Mouse (Mus musculus) layer of hippocampus, postnatal 25 days (tissue): ENCODE data around the gene Ogfod2. TPM values are rescaled to one million over a fixed set of nuclear protein-coding genes. Genes with fewer than 3 reads are reported as not detected.

Experiments
- DNase-seq, 2 experiments: peaks; one replicate each; pipeline ENCODE4 v3.0.0; 2022; ENCODE audit warnings: mixed read lengths in 2 of 2, low spot score in 1 of 2; ENCODE audit errors: extremely low spot score in 1 of 2
- total RNA-seq, 2 experiments: library from RNA; stranded (reverse); gene quantifications; 2 replicates each; pipeline ENCODE4 v1.2.3; 2021

Ogfod2 gene
- 10 to 100 TPM; 33.9 to 35.0 TPM for total RNA-seq

- DNase-seq = peak; percentile 92 to 94
Observed at GRCm38 (mm10) chr5:124111742-124112497, at the start of gene Ogfod2. Gene Ogfod2, plus strand, starts transcription at chr5:124112297.

GRCm38 (mm10) chr5:124069657-124070056 lies 42.4 kb upstream of the Ogfod2 start:
- DNase-seq = no peak

GRCm38 (mm10) chr5:124073682-124074081 lies 38.4 kb upstream of the Ogfod2 start:
- DNase-seq = no peak

DNA sequence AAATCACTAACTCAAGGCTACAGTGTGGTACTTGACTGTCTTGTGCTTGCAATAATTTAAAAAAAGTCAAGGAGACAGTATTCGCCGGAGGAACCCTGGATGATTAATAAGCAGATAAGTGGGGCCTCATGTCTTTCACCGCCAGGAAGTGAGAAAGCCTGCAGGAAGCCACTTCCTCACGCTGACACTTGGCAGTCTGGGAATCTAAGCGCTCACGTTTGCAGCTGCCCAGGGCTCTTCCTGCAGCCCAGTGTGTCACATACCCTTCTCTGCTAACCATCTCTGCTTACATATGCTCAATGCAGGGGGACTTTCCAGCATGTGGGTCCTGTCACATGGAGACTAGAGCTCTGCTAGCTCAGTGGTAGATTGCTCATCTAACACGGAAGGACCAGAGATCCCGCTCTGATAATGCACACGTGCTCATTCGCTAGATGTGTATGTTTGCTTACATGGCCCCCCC lies 37.2 kb upstream of the Ogfod2 start:
- DNase-seq = no peak

DNA sequence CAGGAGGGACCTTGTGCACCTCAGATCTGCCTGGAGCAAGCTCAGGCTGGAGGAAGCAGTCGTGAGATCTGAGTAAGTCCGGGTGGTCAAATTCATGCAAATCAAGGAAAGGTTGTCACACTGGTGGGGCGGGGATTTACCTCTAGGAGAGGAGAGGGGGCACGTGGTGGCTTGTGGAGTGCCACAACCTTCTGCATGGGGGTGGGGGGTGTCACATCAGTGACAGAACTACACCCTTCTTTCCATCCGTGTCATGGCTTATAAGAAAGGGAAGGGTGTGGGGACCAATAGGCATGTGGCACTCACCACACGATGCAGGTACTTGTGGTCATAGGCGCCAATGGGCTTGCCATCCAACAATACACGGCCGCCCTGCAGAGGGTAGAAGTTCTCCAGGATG lies 36.4 kb upstream of the Ogfod2 start:
- no peak for DNase-seq

GRCm38 (mm10) chr5:124076559-124076958 lies 35.5 kb upstream of the Ogfod2 start:
- no peak for DNase-seq

DNA sequence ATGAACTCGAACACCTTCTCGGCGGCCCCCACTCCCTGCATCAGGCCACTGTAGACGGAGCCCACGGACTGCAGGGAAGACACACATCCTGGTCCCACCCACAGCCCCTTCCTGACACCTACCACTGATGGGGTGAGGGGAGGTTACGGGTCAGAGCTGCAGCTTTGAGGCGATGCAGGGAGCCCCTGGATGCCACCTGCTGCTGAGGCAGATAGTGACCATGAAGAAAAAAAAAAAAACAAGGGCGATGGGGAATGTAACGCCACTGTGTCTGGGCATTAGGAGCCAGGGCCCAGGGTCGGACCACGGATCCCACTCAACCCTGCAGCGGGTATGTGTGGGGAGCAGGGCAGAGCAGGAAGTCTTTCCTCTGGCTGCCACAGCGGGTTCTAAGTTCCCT lies 34.9 kb upstream of the Ogfod2 start:
- no peak for DNase-seq

DNA sequence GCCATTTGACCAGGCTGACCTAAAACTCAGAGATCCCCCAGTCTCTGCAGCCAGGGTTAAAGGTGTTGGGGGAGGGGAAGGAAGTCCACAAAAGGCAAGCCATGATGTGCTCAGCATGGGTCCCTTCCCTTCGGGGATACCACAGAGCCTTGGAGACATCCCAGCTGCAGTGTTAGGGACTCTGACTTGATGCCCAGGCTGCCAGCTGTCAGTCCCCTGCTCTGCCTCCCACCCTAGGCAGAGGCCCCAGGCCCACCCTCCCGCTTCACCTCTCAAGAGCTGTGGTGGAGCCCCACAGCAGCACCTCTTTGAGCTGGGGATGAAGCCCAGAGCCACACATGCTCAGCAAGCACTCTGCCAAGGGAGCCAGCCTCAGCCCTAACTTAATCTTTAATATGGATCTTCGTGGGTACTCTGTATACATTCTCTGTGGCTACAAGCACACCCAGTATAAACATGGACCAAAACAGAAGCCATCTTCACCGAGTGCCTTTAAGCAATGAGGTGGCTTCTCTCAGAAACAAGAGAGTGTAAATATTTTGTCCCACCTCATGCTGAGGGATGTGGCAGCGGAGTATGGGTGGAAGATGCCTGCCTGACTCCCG lies 34.1 kb upstream of the Ogfod2 start:
- DNase-seq = no peak

DNA sequence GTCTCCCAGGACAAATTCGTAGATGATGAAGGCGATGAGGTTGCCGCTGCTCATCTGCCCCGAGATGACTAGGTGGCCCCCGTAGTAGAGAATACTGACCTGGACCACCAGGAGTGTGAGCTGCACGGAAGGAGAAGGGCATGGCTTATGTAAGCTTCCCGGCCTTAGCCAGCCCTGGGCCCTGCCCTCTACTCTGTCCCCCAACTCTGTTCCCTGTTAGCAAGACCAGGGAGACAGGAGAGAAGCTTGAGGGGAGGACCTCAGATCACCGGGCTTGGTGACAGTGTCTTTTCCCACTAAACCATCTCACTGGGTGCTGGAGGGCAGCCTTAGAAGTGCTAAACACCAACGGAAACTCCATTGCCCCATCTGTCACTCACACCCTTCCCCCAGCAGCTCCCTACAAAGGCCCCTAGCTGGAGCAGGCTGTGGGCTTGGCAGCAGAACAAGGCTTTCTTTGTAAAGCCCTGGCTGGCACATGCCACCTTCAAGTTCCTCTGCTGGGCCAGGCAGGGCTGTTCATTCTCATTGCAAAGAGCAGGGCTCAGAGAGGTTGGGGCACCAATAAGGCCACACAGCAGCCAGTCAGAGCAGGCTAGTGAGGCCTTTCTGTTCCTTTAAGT lies 33.2 kb upstream of the Ogfod2 start:
- peak; percentile 37 to 47 for DNase-seq

DNA sequence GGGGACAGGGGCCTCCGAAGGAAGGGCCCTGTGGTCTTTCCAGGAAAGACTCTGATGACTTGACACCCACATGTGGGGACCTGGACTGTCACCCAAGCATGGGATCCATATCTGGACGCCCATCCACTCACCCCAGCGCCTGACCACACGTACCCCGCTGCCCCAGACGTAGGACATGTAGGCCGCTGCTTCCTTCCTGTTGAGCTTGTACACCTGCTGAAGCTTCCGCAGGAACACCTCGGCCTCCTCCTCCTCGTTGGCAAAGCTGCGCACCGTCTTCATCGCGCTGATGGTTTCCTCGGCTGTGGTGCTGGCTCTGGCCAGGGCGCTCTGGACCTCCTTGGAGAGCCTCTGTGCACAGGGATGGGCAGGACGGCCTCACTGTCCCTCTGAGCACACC lies 32.2 kb upstream of the Ogfod2 start:
- DNase-seq = no peak

- no peak for DNase-seq
Observed at GRCm38 (mm10) chr5:124082447-124082846, 29.6 kb upstream of the Ogfod2 start.

DNA sequence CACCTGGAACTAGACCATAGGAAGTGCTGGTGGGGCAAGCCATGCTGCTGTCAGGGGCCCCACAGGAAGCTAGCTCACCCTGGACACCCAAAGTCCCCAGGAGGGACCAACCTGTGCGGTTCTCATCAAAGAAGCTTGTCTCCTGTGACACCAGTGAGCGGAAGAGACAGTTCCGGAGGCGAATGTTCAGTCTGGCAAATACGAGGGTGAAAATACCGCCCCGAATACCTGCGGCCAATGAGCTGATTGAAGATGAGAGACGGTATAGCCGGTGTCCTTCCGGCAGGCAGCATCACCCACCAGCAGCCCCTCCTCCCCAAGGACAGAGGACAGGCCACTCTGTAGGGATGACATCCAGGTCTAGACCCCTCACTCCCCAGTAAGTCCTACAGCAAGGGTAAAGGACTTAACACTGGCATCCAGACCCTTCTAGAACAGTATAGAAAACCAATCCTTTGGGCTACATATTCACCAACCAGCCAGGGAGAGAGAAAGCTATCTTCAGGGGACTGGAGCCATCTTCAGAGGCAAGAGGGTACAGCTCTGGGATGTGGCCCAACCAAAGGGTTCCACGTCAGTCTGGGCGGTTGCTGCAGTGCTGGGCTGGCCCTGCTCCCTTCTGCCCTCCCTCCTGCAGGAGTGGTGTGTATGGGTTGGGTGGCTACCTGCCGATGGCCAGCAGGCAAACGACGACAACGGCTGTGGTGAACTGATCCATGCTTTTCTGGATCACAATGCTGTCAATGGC lies 29.0 kb upstream of the Ogfod2 start:
- DNase-seq = no peak

DNA sequence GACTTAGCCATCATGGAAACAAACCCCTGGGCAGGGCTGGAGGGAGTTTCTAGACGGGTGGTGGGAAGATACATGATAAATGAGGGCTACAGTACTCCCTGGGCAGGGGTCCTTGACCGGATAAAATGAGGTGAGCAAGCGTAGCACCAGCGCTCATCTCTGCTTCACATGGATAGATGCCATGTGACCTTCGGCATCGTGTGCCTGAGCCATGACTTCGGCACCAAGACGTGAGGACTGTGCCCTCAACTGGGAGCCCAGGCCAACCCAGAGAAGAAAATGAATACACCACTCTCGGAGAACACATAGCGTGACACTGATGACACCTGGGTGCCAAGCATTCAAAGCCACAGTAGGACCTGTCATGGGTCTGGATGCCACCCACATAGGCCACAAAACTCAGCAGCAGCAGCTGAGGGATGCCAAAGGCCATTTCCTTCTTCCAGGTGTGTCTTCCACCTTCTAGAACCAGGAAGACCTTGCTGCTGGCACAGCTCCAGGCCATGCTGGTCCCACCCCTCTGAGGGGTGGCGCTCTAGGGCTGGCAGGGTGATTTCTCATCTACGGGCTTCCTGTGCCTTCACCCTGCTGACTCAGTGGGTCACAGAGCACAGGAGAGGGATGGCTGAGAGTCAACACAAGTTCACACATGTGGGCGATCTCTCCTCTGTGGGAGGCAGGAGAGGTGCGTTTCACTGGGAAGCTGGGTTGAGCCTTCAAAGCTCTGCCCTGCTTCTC lies 28.1 kb upstream of the Ogfod2 start:
- no peak for DNase-seq

DNA sequence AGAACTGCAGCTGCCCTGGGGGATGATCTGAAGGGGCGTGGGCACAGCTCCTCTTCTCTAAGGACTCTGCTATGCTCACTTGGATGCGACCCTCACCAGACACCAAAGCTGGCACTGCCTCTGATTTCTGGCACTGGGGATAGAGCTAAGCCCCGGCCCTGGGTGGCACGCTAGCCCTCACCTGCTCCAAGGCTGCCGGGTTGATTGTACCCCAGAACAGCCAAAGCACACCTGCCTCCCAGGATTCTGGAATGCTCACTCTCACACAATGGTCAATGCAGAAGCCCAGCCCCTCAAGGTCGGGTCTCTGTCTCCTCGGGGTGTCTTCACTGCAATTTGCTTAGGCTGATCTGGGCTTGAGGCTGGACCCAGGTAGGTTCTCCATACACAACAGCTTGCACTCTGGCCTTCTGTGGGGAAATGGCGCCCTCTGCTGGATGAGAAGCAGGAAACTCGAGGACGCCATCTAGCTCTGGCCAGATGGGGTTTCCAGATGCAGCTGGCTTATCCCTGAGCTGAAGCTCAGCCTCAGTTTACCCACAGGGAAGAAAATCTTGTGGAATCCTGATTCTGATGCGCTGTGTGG lies 27.4 kb upstream of the Ogfod2 start:
- peak; percentile 77 to 95 for DNase-seq

GRCm38 (mm10) chr5:124085513-124085912 lies 26.6 kb upstream of the Ogfod2 start:
- no peak for DNase-seq

DNA sequence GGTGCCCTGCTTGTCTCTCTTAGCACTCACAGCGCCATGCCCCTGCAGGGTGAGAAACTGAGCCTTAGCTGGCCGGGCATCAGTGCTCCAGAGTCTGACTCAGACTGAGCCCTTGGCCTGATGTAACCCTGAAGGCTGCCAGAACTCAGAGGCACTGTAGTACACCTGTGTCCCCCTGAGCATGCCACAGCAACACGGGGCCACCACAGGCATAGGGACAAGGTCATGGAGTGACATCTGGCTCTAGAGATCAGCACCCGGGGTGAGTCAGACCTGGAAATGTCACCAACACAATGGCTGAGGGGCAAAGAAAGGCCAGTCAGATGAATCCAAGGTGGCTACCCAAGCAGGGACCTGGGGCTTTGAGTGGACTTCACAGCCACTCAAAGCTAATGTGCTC lies 25.2 kb upstream of the Ogfod2 start:
- no peak for DNase-seq

GRCm38 (mm10) chr5:124089868-124090267 lies 22.2 kb upstream of the Ogfod2 start:
- no peak for DNase-seq

DNA sequence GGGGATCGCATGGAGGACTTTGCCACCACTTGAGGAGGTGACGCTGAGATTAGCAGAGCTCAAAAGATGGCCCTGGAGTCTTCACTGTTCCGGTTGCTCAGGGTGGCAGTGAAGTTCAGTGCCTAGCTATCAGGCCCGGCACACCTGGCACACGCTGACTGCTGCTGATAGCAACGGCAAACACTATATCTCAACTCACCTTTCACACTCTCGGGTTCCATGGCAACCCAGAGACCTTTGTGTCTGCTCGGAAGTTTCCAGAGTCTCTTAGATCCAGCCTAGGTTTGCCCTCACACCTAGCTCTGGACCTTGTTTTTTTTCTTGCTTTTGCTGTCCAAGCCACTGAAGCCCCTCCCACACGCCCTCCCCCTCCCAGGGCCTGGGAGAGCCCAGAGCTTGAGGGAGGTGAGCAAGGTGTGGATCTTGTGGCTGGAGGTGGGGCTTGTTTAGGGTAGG lies 20.1 kb upstream of the Ogfod2 start:
- no peak for DNase-seq

DNA sequence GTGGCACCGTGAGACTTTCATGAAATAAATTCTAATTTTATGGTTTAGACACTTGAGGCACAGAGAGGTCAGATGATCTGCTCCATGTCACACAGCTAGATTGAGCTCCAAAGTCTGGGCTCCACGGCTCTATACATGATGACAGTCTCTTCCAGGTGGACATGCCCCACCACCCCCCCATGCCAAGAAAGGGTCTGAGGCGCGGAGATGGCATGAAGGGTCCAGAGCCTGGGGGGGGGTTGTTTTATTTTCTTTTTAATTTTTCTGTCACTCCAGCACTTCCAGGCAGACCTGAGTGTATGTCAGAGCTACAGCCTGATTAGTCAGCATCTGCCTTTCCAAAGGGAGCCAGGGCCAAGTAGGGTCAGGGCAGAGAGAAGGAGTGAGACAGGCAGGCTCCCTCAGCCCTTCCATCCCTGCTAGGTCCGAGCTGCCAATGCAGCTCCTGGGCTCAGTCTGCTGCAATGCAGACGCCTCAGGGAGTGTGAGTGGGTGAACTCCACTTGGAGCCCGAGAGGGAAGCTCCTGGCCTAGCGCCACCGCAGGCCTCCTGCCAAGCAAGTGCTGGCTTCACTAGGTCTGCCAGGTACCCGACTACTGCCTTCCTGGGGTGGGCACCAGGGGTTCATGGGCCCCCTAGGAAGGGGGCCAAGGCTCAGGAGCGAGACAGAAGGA lies 18.8 kb upstream of the Ogfod2 start:
- DNase-seq = peak; percentile 56 to 63
